Mouse (Mus musculus) urinary bladder, postnatal 10 days (tissue): ENCODE measurements around the gene Gm10198.

Source experiments
- DNase-seq: peaks from one replicate; pipeline ENCODE4 v3.0.0; 2022; ENCODE audit warnings: low spot score

Gm10198 gene

DNA sequence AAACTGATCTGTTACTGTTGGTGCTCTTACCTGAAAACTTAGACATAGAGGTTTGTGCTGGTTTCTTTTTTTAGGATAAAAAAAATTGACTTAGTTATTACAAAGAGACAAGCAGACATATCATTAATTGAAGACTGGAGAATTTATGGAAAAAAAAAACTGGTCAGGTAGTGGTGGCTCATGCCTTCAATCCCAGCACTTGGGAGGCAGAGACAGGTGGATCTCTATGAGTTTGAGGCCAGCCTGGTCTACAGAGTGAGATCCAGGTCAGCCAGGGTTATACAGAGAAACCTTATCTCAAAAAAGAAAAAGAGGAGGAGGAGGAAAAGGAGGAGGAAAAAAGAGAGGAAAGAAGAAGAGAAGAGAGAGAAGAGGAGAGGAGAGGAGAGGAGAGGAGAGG lies at the start of gene Gm10198:
Gene Gm10198 (plus strand): TSS at position 301 of the 400 bp plus-strand sequence.
- no peak for DNase-seq

DNA sequence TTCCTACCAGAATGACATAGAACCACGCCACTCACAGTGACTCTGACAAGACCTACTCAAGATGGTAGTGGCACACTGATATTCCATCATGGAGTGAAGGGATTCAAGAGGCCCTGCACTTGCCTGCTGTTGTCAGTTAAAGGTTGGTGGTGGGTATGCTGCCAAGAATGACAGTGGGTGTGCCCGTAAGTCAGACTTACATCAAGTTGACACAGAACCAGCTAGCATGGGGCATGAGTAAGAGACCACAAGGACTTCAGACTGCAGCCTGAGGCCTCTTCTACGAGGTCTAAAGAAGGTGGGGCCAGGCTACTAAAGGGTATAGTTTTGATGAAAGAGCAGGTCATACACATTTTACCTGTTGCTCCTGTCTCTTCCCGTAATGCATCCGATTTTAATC lies 47.3 kb upstream of the Gm10198 start:
- no peak for DNase-seq

DNA sequence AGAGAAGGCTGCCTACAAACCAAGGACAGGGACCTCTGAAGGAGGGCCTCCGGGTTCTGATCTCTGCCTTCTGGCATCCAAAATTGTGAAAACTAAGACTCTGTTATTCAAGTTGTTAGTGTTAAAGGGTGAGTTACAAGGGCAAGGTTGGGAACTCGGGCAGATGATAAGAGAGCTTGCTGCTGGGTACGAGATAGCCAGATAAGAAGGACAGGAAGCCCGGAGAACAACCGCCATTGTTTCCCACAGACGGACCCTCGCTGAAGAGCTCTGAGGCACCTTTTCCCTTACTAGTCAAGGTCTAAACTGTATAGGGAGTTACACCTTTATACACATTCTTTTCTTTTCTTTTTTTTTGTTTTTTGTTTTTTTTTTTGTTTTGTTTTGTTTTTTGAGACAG lies 39.8 kb upstream of the Gm10198 start:
- DNase-seq = no peak

DNA sequence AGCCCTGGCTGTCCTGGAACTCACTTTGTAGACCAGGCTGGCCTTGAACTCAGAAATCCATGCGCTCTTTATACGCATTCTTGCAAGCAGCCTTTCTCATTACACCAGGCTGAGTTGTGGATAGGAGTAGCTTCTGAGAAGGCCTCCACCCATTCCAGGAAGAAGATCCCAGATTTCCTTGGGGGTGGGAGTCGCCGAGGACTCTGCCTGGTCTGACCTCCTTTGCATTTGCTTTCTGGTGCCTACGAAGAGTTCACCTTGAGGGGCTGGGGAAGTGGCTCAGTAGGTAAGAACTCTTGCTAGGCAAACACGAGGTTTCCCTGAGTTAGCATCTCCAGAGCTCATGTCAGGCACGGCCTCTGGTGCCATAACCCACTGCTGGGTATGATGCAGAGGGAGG lies 39.4 kb upstream of the Gm10198 start:
- no peak for DNase-seq

GRCm38 (mm10) chr13:111553941-111554340 lies 38.6 kb upstream of the Gm10198 start:
- DNase-seq = no peak

DNA sequence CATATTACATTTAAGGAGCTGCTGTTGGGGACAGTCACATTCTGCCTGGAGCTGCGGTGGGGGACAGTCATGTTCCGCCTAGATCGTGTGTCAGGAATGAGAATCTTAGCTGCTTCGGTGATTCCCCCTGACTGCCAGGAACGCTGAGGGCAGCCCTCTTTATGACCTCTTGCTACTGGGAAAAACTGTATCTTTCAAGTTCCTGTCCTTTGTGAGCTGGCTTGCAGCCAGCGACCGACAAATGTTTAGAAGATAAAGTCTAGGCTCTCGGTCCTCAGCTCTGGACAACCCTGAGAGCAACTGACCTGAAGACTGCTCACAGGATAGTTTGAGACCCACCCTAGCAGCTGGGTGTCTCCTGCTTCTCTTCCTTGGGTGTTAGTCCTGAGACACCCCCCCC lies 37.3 kb upstream of the Gm10198 start:
- no peak for DNase-seq

- DNase-seq = no peak
Measured at GRCm38 (mm10) chr13:111556375-111556774, 36.2 kb upstream of the Gm10198 start.

DNA sequence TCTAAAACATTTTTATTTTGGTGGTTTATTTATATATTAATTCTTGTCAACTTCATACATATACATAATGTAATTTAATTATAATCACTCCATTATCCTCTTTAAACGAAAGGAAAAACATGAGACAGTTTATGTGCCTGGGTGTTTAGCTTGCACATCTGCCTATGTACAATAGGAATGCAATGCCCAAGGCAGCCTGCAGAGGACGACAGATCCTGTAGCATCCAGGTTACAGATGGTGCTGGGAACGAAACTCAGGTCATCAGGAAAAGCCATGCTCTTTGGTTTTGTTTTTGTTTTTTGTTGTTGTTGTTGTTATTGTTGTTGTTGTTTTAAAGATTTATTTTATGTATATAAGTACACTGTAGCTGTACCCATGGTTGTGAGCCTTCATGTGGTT lies 32.4 kb upstream of the Gm10198 start:
- DNase-seq = no peak

- DNase-seq = no peak
Measured at GRCm38 (mm10) chr13:111562595-111562994, 30.0 kb upstream of the Gm10198 start.

DNA sequence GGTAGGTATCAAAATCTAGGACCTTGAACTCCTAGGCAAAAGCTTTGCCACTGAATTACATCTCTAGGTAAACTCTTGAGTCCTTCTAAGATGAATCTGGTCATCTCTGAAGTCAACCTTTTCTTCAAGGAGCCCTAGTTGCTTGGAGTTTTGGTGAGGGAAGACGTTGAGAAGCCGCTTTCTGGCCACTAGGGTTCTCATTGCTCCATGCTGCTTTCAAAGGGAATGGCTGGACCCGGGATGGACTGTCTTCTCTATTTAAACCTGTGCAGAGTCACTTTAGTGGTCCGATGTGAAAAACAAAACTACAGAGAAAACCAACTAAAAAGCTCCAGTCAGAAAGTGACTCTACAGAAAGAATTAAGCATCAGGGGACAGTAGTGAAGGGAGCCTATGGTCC lies 18.4 kb upstream of the Gm10198 start:
- DNase-seq = no peak

DNA sequence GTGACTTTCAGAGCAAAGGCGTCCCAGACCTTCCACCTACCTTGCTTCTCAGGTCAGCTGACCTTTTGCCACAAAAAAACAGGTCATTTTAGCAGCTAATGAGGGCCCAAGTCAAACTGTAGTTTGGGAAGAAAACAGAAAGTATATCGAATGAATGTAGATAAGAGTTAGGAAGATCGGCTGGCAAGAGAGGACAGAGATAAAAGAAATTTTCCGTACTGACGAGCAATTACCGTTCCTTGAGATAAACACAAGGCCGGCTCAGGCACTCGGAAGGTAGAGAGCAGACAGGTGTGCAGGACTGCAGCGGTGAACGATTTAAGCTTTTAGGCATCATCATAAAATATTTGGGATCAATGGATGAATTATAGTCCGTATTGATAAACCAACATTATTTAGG lies 15.4 kb upstream of the Gm10198 start:
- DNase-seq = no peak

GRCm38 (mm10) chr13:111580054-111580453 lies 12.5 kb upstream of the Gm10198 start:
- DNase-seq = no peak

- DNase-seq = no peak
Measured at GRCm38 (mm10) chr13:111598111-111598510, 5.5 kb downstream of the Gm10198 start.

GRCm38 (mm10) chr13:111601383-111601782 lies 8.8 kb downstream of the Gm10198 start:
- no peak for DNase-seq

GRCm38 (mm10) chr13:111604826-111605225 lies 12.2 kb downstream of the Gm10198 start:
- DNase-seq = no peak

DNA sequence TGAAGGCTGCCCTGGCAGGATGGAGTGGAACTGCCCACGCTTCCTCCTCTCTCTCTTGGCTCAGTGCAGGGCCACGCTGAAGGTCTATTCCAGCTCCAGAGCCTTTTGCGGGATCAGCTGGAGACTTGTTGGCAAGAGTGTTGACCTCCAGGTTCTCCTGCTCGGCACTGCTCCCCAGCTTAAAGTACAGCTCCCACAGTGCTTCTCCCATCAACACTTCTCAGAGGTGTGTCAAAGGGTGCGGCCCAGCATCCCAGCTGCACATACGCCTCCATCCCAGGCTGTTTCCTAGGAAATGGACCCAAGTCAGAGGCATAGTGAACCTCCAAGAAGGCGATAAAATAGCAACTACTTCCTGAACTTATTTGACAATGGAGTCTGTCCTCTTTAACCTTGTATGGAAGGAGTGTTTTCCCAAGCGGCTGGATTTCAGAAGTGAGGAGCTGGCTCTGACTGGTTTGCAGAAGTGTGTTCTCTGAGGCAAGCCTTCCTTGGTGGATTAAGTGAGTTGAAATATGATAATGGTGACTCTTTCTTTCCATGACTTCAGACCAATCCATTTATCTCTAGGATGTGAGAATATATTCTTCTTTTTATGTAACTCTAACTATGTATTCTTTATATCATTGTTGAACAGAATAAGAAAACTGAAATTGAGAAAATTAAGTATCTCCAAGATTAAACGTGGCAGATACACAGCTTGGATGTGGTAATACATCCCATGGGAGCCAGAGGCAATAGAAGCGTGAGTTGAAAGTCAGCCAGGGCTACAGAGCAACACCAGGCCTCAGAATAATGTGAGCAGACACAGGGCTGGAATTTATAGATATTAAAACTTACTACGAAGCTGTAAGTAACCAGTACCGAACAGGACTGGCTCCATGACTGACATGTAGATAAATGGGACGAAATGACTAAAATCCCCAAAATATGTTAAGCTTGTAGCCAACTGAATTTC lies 23.9 kb downstream of the Gm10198 start:
- no peak for DNase-seq

GRCm38 (mm10) chr13:111620433-111620832 lies 27.8 kb downstream of the Gm10198 start:
- DNase-seq = no peak

DNA sequence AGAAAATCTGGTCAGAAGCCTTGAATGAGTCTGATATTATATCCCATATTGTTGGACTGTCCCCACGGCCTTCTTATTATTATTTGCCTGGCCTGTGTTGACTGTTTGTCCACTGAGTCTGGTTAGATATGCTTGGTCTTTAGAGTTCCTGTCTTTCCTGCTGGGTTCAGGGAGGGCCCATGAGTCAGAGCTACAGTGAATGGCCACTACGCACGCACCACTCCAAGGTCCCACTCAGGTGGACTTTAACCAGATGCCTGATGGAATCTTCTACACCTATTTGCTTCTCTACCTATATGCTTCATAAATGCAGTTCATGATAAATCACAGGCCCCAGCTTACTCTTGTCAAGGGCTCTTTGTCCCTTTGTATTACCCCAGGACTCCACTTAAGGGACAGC lies 29.8 kb downstream of the Gm10198 start:
- DNase-seq = no peak

DNA sequence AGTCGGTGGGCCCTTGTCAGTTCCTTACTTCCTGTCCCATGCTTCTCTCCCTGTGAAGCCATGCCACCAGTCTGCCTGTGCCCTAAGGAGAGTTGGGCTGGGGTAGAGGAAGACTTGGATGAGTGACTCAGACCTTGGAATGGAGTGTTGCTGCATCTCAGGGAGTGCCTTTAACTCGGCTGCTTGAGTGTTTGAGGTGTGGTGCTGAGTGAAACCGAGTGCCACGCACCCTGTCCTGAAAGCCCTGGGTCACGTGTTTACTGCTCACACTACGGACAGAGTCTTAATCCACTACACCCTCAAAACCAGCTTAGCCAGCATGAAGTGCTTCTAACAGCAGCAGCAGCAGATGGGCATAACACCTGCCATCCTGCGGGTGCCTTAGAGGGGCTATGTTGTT lies 30.5 kb downstream of the Gm10198 start:
- DNase-seq = no peak

DNA sequence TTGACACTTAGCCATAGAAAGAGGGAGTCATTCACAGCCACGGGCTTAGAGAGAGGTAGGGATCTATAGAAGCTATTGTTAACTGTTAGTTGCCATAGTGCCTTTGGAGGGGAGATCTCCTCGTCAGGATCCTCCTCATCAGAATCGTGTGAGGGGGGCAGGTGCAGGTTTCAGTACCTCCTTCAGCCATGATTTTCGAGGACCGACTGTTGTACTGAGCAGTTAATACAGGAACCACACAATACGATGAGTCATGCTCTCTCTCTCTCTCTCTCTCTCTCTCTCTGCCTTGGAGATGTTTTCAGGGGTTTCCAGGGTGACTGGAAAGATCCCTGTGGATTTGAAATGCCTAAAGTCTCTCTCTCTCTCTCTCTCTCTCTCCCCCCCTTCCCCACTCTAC lies 31.5 kb downstream of the Gm10198 start:
- no peak for DNase-seq

- no peak for DNase-seq
Measured at GRCm38 (mm10) chr13:111634163-111635160, 41.9 kb downstream of the Gm10198 start.

DNA sequence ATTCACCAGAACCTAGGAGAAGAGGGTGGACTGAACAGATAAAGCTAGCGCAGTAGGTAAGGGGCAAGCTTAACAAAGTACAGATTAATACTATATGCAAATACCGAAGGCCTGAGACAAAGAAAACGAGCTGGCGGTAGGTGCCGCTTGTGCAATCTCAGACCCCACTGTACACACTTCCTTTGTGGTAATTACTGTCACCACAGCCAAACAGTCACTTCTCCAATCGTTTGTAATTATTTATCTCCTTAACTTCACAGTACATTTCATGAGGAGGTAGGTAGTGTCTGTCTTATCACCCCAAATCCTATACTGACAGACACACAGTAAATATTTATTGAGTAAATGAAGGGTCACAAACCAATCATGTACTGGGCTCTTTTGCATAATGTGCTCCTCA lies 47.7 kb downstream of the Gm10198 start:
- no peak for DNase-seq
